ENCODE assay signal across 15 mouse cellular contexts in genomic region chr5:13126196-13126595, GRCm38 (mm10). TPM values are rescaled to one million over a fixed set of nuclear protein-coding genes. Genes with fewer than 3 reads are reported as not detected.
DNase-seq lines count a peak whose midpoint lies in the region; ATAC-seq lines count a peak whose summit lies in the region.
"Had no signal": no experiment of that assay in that cellular context is flagged by ENCODE, and none has a peak within 500 bp of the region (broad histone marks: within the 10 kb centered on the region; RNA-seq: fewer than 3 reads in every experiment).

No protein-coding gene starts in this region.

- WGBS in hindbrain, embryonic 14.5 days = 88% methylated on average over 4 of the region's 4 CpGs
- 85% methylated on average over 4 of the region's 4 CpGs for WGBS in hindbrain, embryonic 13.5 days
- WGBS in embryonic facial prominence, embryonic 14.5 days = 18% methylated on average over 4 of the region's 4 CpGs
- WGBS in limb, embryonic 15.5 days = 16% methylated on average over 4 of the region's 4 CpGs

- H3K4me2 ChIP-seq in hindbrain, embryonic 14.5 days (replicated peaks) = 0 out of 2 replicates have a peak overlapping the region, but pooled peaks have one; percentile 24
- H3K4me2 ChIP-seq in hindbrain, embryonic 13.5 days = no peak overlapping the region
- peak overlapping the region; percentile 55 for H3K4me2 ChIP-seq in embryonic facial prominence, embryonic 14.5 days (ENCODE audit: low read depth, low read length)
- H3K4me2 ChIP-seq in limb, embryonic 15.5 days = peak overlapping the region; percentile 47

- DNase-seq in hindbrain, embryonic 14.5 days (ENCODE audit: low spot score) = no peak
- DNase-seq in adipocyte (ENCODE audit: low spot score) = peak; percentile 70
- peak; percentile 35 for DNase-seq in embryonic facial prominence, embryonic 14.5 days (ENCODE audit: low spot score)
- no peak for DNase-seq in thymus, postnatal 10 days (ENCODE audit: low spot score in 2 of 2)
- no peak for DNase-seq in urinary bladder, postnatal 14 days (ENCODE audit: low spot score)
- DNase-seq: cerebellum, adult 2 months; heart, adult 11 months; kidney, adult 18-20 months; thymus, adult 2 months had no signal

- no peak for ATAC-seq in hindbrain, embryonic 14.5 days (ENCODE audit: low FRiP score)
- no peak for ATAC-seq in hindbrain, embryonic 13.5 days (ENCODE audit: low FRiP score)
- no peak for ATAC-seq in embryonic facial prominence, embryonic 14.5 days (ENCODE audit: low read depth)
- no peak for ATAC-seq in limb, embryonic 15.5 days (ENCODE audit: insufficient number of reproducible peaks, low FRiP score, low TSS enrichment, low read depth)
- ATAC-seq in cerebellum, adult (ENCODE audit: insufficient number of reproducible peaks, low FRiP score, low TSS enrichment) = no peak

- no peaks in the 10 kb centered on the region; the same call in 1 of the 2 replicates for H3K4me1 ChIP-seq in hindbrain, embryonic 14.5 days (replicated peaks; ENCODE audit: control insufficient read depth, insufficient read depth, low read length)
- H3K4me1 ChIP-seq in hindbrain, embryonic 13.5 days (replicated peaks) = peaks cover 9% of the 10 kb centered on the region; the same call in 1 of the 2 replicates
- no peaks in the 10 kb centered on the region for H3K4me1 ChIP-seq in embryonic facial prominence, embryonic 14.5 days (ENCODE audit: control insufficient read depth, insufficient read depth, low read length)
- peaks cover 8% of the 10 kb centered on the region; the same call in 1 of the 2 replicates for H3K4me1 ChIP-seq in limb, embryonic 15.5 days
- H3K4me1 ChIP-seq: midbrain, embryonic 10.5 days had no signal

- H3K27me3 ChIP-seq in hindbrain, embryonic 14.5 days (ENCODE audit: control insufficient read depth, insufficient read depth, low read length) = no peaks in the 10 kb centered on the region
- no peaks in the 10 kb centered on the region for H3K27me3 ChIP-seq in hindbrain, embryonic 13.5 days
- no peaks in the 10 kb centered on the region for H3K27me3 ChIP-seq in embryonic facial prominence, embryonic 14.5 days (replicated peaks; ENCODE audit: control insufficient read depth, insufficient read depth, low read length)
- H3K27me3 ChIP-seq in limb, embryonic 15.5 days = no peaks in the 10 kb centered on the region

- H3K36me3 ChIP-seq in hindbrain, embryonic 14.5 days (replicated peaks; ENCODE audit: control insufficient read depth, insufficient read depth) = no peaks in the 10 kb centered on the region
- no peaks in the 10 kb centered on the region for H3K36me3 ChIP-seq in hindbrain, embryonic 13.5 days
- H3K36me3 ChIP-seq in embryonic facial prominence, embryonic 14.5 days (ENCODE audit: control insufficient read depth, insufficient read depth, low read length) = no peaks in the 10 kb centered on the region
- H3K36me3 ChIP-seq in limb, embryonic 15.5 days = no peaks in the 10 kb centered on the region
- H3K36me3 ChIP-seq: G1E; midbrain, embryonic 10.5 days had no signal

- no peak overlapping the region for H3K27ac ChIP-seq in hindbrain, embryonic 14.5 days
- H3K27ac ChIP-seq in hindbrain, embryonic 13.5 days = no peak overlapping the region
- H3K27ac ChIP-seq in embryonic facial prominence, embryonic 14.5 days (replicated peaks; ENCODE audit: low read depth, low read length) = peak overlapping the region; percentile 87
- H3K27ac ChIP-seq in limb, embryonic 15.5 days = peak overlapping the region; percentile 78

- no peak overlapping the region for H3K4me3 ChIP-seq in hindbrain, embryonic 14.5 days (replicated peaks; ENCODE audit: low read length)
- H3K4me3 ChIP-seq in hindbrain, embryonic 13.5 days = no peak overlapping the region
- H3K4me3 ChIP-seq in embryonic facial prominence, embryonic 14.5 days (ENCODE audit: low read depth, low read length) = peak overlapping the region; percentile 33
- peak overlapping the region; percentile 42 for H3K4me3 ChIP-seq in limb, embryonic 15.5 days
- H3K4me3 ChIP-seq: erythroblast, embryonic 14.5 days; midbrain, embryonic 10.5 days had no signal

- H3K9me3 ChIP-seq in hindbrain, embryonic 14.5 days (ENCODE audit: control insufficient read depth, low read length) = no peaks in the 10 kb centered on the region
- H3K9me3 ChIP-seq in hindbrain, embryonic 13.5 days = no peaks in the 10 kb centered on the region
- no peaks in the 10 kb centered on the region for H3K9me3 ChIP-seq in embryonic facial prominence, embryonic 14.5 days (ENCODE audit: control insufficient read depth, low read length)
- no peaks in the 10 kb centered on the region for H3K9me3 ChIP-seq in limb, embryonic 15.5 days
- H3K9me3 ChIP-seq: G1E; midbrain, embryonic 10.5 days had no signal

- H3K9ac ChIP-seq in hindbrain, embryonic 14.5 days = no peak overlapping the region
- no peak overlapping the region for H3K9ac ChIP-seq in hindbrain, embryonic 13.5 days
- peak overlapping the region; percentile 60 for H3K9ac ChIP-seq in embryonic facial prominence, embryonic 14.5 days (ENCODE audit: low read depth, low read length)
- H3K9ac ChIP-seq in limb, embryonic 15.5 days = peak overlapping the region; percentile 20; the same call in 1 of the 2 replicates

RNA-seq across cellular contexts. Expression of gene Sema3a, which starts 1.0 kb away (rescaled TPM):
- polyA plus RNA-seq in hindbrain, embryonic 14.5 days (2014; fragmentation: Nextera tagmentation; extraction: Ambion mirVana) = 31.1 and 37.2 TPM in 2 replicates
- polyA plus RNA-seq in hindbrain, embryonic 13.5 days (2015; fragmentation: Nextera tagmentation; extraction: Ambion mirVana) = 17.5 and 19.9 TPM in 2 replicates
- polyA plus RNA-seq in embryonic facial prominence, embryonic 14.5 days (2014; fragmentation: Nextera tagmentation; extraction: Ambion mirVana) = 36.8 and 42.8 TPM in 2 replicates
- 32.9 and 44.2 TPM in 2 replicates for polyA plus RNA-seq in limb, embryonic 15.5 days (2015; fragmentation: Nextera tagmentation; extraction: Ambion mirVana)
- polyA plus RNA-seq: G1E had no signal

Comparison
In these comparisons a context has a peak if more than half of its experiments do, and no peak if none do; other contexts are left out.
1. DNase-seq: peak in adipocyte (single experiment) and embryonic facial prominence, embryonic 14.5 days (single experiment); none in hindbrain, embryonic 14.5 days (single experiment), thymus, postnatal 10 days (0 of 2) and urinary bladder, postnatal 14 days (single experiment).
2. H3K27ac ChIP-seq: peak in embryonic facial prominence, embryonic 14.5 days (single experiment) and limb, embryonic 15.5 days (single experiment); none in hindbrain, embryonic 14.5 days (single experiment) and hindbrain, embryonic 13.5 days (single experiment).
3. H3K4me3 ChIP-seq: peak in embryonic facial prominence, embryonic 14.5 days (single experiment) and limb, embryonic 15.5 days (single experiment); none in hindbrain, embryonic 14.5 days (single experiment) and hindbrain, embryonic 13.5 days (single experiment).
4. H3K9ac ChIP-seq: peak in embryonic facial prominence, embryonic 14.5 days (single experiment) and limb, embryonic 15.5 days (single experiment); none in hindbrain, embryonic 14.5 days (single experiment) and hindbrain, embryonic 13.5 days (single experiment).